Mouse (Mus musculus) bone marrow, adult 2 months (tissue): ENCODE measurements around the gene Fchsd2. TPM values are rescaled to one million over a fixed set of nuclear protein-coding genes. Genes with fewer than 3 reads are reported as not detected.

Experiments used
- H3K27ac ChIP-seq: fragments of 200-500 bp; 2 replicates; pipeline ENCODE4 v1.5.1; 2012; ENCODE audit warnings: low read depth, mild to moderate bottlenecking, control low read depth, inconsistent platforms, low read length; ENCODE audit not compliant: control insufficient read depth, poor library complexity, insufficient read depth
- H3K4me1 ChIP-seq: fragments of 200-500 bp; 2 replicates; pipeline ENCODE4 v1.6.1; 2011; ENCODE audit warnings: low read length; ENCODE audit not compliant: control insufficient read depth, insufficient read depth
- H3K4me3 ChIP-seq: fragments of 200-500 bp; replicated peaks from 2 replicates; pipeline ENCODE3; 2011; ENCODE audit warnings: mild to moderate bottlenecking, low read depth, low read length, control low read depth; ENCODE audit not compliant: control insufficient read depth
- CTCF ChIP-seq: fragments of 200-500 bp; IDR thresholded peaks from 2 replicates; pipeline ENCODE4 v1.5.1; 2011; ENCODE audit warnings: low read length, control low read depth; ENCODE audit not compliant: control insufficient read depth, insufficient read depth
- POLR2A ChIP-seq: fragments of 200-500 bp; IDR thresholded peaks from 2 replicates; pipeline ENCODE4 v1.6.1; 2011; ENCODE audit warnings: low read depth, mild to moderate bottlenecking, control low read depth, low read length, borderline replicate concordance; ENCODE audit not compliant: control insufficient read depth
- WGBS: fragments of 180-500 bp; shearing (Covaris S2); methylation state at CpG from one replicate; pipeline ENCODE4 v1.1.7; 2018; 5-methylcytosine and 5-hydroxymethylcytosine counted together
- polyA plus RNA-seq: library from polyadenylated mRNA; stranded (reverse); fragments of >200 nt; gene quantifications from 2 replicates; pipeline ENCODE4 v1.2.4, GENCODE M21; 2011; ENCODE audit warnings: low replicate concordance; ENCODE audit not compliant: missing spikeins, insufficient read depth, insufficient read length

Fchsd2 gene
- polyA plus RNA-seq, 1 experiment = 22.6 TPM

- Histone ChIP-seq H3K27ac (no peak overlapping the region), H3K4me3 (no peak overlapping the region), H3K4me1 (no peaks in the 10 kb centered on the region)
- TF ChIP-seq CTCF = no peak
- TF ChIP-seq POLR2A = no peak
- WGBS = 85% methylated on average over 1 of the region's 1 CpGs
These were observed 70.1 kb downstream of the Fchsd2 start for GRCm38 (mm10) chr7:101162781-101163180.

- Histone ChIP-seq H3K4me3 (no peak overlapping the region), H3K27ac (no peak overlapping the region), H3K4me1 (no peaks in the 10 kb centered on the region)
- 67% methylated on average over 4 of the region's 4 CpGs for WGBS
- no peak for TF ChIP-seq POLR2A
- no peak for TF ChIP-seq CTCF
These were observed 71.2 kb downstream of the Fchsd2 start for GRCm38 (mm10) chr7:101163878-101164277.

GRCm38 (mm10) chr7:101166568-101166967 is 73.9 kb downstream of the Fchsd2 start:
- Histone ChIP-seq H3K4me3 (no peak overlapping the region), H3K27ac (no peak overlapping the region), H3K4me1 (no peaks in the 10 kb centered on the region)
- 64% methylated on average over 2 of the region's 2 CpGs for WGBS
- no peak for TF ChIP-seq POLR2A

GRCm38 (mm10) chr7:101170482-101170881 is 77.8 kb downstream of the Fchsd2 start:
- TF ChIP-seq CTCF (no peak), POLR2A (no peak)
- H3K27ac ChIP-seq = no peak overlapping the region
- H3K4me3 ChIP-seq = no peak overlapping the region
- 84% methylated on average over 3 of the region's 3 CpGs for WGBS
- H3K4me1 ChIP-seq = no peaks in the 10 kb centered on the region

GRCm38 (mm10) chr7:101171002-101171401 is 78.3 kb downstream of the Fchsd2 start:
- WGBS = 76% methylated on average over 1 of the region's 1 CpGs
- Histone ChIP-seq H3K4me1 (no peaks in the 10 kb centered on the region), H3K4me3 (no peak overlapping the region), H3K27ac (no peak overlapping the region)
- TF ChIP-seq POLR2A (no peak), CTCF (no peak)

GRCm38 (mm10) chr7:101173331-101173730 is 80.7 kb downstream of the Fchsd2 start:
- no peak overlapping the region for H3K27ac ChIP-seq
- WGBS = 90% methylated on average over 3 of the region's 3 CpGs
- no peaks in the 10 kb centered on the region for H3K4me1 ChIP-seq
- TF ChIP-seq POLR2A (no peak), CTCF (no peak)
- no peak overlapping the region for H3K4me3 ChIP-seq

- no peak overlapping the region for H3K4me3 ChIP-seq
- no peaks in the 10 kb centered on the region for H3K4me1 ChIP-seq
- no peak for TF ChIP-seq POLR2A
- TF ChIP-seq CTCF = no peak
- no peak overlapping the region for H3K27ac ChIP-seq
- 67% methylated on average over 2 of the region's 2 CpGs for WGBS
These were observed 86.1 kb downstream of the Fchsd2 start for GRCm38 (mm10) chr7:101178751-101179150.

GRCm38 (mm10) chr7:101191326-101191969 is 98.8 kb downstream of the Fchsd2 start:
- TF ChIP-seq POLR2A = no peak
- TF ChIP-seq CTCF = no peak
- Histone ChIP-seq H3K27ac (no peak overlapping the region), H3K4me3 (no peak overlapping the region), H3K4me1 (no peaks in the 10 kb centered on the region)
- 86% methylated on average over 3 of the region's 3 CpGs for WGBS

GRCm38 (mm10) chr7:101210826-101211225 is 118.2 kb downstream of the Fchsd2 start:
- TF ChIP-seq CTCF = no peak
- no peak for TF ChIP-seq POLR2A
- Histone ChIP-seq H3K27ac (no peak overlapping the region), H3K4me3 (no peak overlapping the region), H3K4me1 (no peaks in the 10 kb centered on the region; the same call in 1 of the 2 replicates)
- WGBS = 34% methylated on average over 1 of the region's 1 CpGs
